Mouse (Mus musculus) erythroblast, embryonic 14.5 days (primary cell): ENCODE data around the gene Kat6b. TPM values are rescaled to one million over a fixed set of nuclear protein-coding genes. Genes with fewer than 3 reads are reported as not detected.

Experiments used
- H3K27me3 ChIP-seq: 2 replicates; pipeline ENCODE4 v1.6.1; 2012; ENCODE audit warnings: inconsistent platforms; ENCODE audit not compliant: control insufficient read depth
- H3K36me3 ChIP-seq: 2 replicates; pipeline ENCODE4 v1.6.1; 2012; ENCODE audit warnings: mild to moderate bottlenecking, inconsistent platforms; ENCODE audit not compliant: control insufficient read depth
- H3K4me1 ChIP-seq: 2 replicates; pipeline ENCODE4 v1.6.1; 2012; ENCODE audit warnings: inconsistent platforms; ENCODE audit not compliant: control insufficient read depth
- H3K4me3 ChIP-seq: replicated peaks from 2 replicates; pipeline ENCODE3; 2012; ENCODE audit warnings: moderate library complexity, mild to moderate bottlenecking, inconsistent platforms
- H3K9me3 ChIP-seq: 2 replicates; pipeline ENCODE4 v1.6.1; 2012; ENCODE audit warnings: low read length, inconsistent platforms, mixed read lengths; ENCODE audit not compliant: control insufficient read depth
- GATA1 ChIP-seq: IDR thresholded peaks from 2 replicates; pipeline ENCODE4 v1.6.1; 2012; ENCODE audit warnings: low read length, inconsistent platforms, mixed read lengths
- TAL1 ChIP-seq: IDR thresholded peaks from 3 replicates; pipeline ENCODE4 v1.6.1; 2012; ENCODE audit warnings: low read length, inconsistent platforms, mixed read lengths
- polyA plus RNA-seq: library from polyadenylated mRNA; stranded (reverse); fragments of >175 nt; gene quantifications from 2 replicates; pipeline ENCODE4 v1.2.3, GENCODE M21; 2012

Kat6b gene
- polyA plus RNA-seq, 1 experiment: 0.10 TPM

DNA sequence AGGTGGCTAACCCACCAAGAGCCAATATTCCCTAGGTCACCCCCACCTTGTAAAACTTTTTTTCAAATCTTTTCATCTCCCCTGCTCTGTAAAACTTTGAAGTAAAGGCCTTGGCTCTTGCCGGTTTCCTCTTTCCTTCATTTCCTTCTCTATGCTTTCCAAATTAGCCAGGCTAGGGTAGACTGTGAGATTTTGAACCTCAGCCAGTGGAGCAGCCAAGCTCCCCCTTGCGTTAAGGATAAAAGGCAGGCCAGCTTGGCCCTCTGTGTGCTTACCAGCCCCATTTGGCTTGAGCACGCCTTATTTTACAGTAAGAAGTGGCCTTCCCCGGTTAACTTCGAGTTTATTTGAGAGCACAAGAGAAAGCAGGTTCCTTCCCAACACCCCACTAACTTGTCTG is 193.2 kb downstream of the Kat6b start:
- Histone ChIP-seq H3K4me1 (no peaks in the 10 kb centered on the region; the same call in 1 of the 2 replicates), H3K9me3 (no peaks in the 10 kb centered on the region), H3K36me3 (peaks cover 12% of the 10 kb centered on the region), H3K27me3 (no peaks in the 10 kb centered on the region), H3K4me3 (no peak overlapping the region)
- no peak for TF ChIP-seq TAL1
- no peak for TF ChIP-seq GATA1

DNA sequence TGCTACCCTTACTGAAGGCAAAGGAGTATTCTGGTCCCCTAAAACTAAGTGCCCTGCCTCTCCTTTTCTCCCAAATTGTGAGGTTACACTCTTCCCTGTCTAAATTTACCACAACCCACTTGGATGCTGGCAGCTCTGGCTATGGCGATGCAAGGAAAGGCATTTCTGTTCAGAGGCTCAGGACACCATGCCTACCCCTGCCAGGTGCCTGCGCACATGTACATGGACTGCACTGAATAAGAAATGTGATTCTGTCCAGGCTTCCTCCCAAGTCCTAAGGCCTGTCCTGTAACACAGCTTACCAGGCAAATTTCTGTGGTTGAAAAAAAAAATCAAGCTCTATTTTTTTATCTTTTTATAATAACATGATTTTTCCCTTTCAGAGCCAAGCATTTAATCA is 195.0 kb downstream of the Kat6b start:
- Histone ChIP-seq H3K27me3 (no peaks in the 10 kb centered on the region), H3K4me1 (no peaks in the 10 kb centered on the region; the same call in 1 of the 2 replicates), H3K9me3 (no peaks in the 10 kb centered on the region), H3K4me3 (no peak overlapping the region), H3K36me3 (no peaks in the 10 kb centered on the region)
- TF ChIP-seq GATA1: no peak
- no peak for TF ChIP-seq TAL1

DNA sequence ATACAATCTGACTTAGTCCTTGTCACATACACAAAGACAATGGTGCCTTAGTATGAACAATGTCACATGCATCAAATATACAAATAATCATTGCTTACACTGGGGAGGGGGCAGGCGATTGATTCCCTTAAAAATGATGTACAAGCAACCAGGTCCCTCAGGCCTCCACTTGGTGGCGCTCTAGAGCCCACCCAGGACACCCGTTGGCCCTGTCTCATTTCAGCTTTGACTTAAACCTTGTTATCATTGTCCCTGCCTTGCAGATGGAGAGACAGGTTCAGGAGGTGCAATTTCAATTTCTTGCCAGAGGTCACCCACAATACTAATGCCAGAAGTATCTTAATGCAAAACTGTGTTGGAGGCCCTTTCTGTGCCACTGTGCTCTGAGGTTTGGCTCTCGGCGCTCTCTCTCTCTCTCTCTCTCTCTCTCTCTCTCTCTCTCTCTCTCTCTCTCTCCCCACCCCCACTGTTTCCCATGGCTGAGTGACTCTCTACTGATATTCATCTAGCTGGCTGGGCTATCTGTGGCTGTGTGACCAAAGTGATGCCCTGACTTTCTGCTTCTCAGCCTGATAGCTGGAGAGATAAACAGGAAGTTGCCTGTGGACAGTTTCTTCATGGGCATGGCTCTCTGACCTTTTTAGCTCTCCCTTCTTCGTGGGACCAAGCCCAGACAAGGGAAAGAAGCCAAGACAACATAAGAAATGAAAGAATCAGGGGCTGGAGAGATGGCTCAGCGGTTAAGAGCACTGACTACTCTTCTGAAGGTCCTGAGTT is 197.5 kb downstream of the Kat6b start:
- H3K27me3 ChIP-seq: no peaks in the 10 kb centered on the region
- H3K9me3 ChIP-seq: no peaks in the 10 kb centered on the region
- no peak overlapping the region for H3K4me3 ChIP-seq
- H3K4me1 ChIP-seq: peaks cover 10% of the 10 kb centered on the region
- H3K36me3 ChIP-seq: no peaks in the 10 kb centered on the region
- TF ChIP-seq GATA1 (no peak), TAL1 (no peak)

DNA sequence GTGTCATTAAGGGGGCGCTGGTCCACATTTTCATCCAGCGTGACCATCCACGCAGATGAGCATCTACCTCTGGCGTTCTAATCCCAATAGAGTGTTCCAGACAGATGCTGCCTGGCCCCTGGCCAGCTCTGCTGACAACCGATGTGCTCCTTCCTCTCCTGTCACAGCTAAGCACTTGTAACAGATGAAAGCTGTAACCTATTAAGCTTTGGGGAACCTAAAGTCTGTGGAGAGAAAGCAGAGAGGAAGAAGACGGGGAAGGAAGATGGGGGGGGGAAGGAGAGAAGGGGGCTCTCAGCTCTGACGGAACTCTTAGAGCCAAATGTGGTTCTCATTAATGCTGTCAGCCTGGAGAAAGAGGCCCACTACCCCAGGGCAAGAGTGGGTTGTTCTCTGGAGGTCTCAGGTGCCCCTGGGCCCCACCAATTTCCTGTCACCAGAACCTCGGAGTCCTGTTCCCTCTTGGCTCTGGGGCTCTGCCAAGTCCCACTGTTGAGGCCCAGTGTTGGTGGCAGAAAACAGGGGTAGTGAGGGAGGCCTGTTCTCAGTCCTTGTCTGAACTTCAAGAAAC is 198.5 kb downstream of the Kat6b start:
- Histone ChIP-seq H3K9me3 (no peaks in the 10 kb centered on the region), H3K36me3 (no peaks in the 10 kb centered on the region), H3K4me3 (no peak overlapping the region), H3K27me3 (peaks cover 3% of the 10 kb centered on the region), H3K4me1 (peaks cover 12% of the 10 kb centered on the region)
- TF ChIP-seq TAL1 (no peak), GATA1 (no peak)

DNA sequence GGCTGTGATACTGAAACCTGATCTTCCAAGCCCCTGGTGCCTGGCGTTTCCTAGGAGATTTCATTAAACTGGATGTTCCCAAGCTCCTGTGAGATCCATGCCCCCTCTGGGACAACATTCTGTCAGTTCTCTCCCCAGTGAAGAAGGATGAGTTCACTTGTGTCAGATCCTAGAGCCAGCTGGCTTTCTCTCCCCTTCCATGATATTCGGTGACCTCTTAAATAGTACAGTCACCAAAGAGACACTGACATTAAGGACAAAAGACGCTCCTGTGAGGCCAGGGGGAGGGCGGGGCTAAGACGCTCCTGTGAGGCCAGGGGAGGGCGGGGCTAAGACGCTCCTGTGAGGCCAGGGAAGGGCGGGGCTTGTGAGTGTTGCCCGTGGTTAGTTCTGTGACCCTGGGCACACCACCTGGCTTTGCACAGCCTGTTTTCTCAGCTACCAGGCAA is 201.5 kb downstream of the Kat6b start:
- H3K27me3 ChIP-seq: peaks cover 28% of the 10 kb centered on the region
- H3K4me1 ChIP-seq: peaks cover 17% of the 10 kb centered on the region
- TF ChIP-seq GATA1 (no peak), TAL1 (no peak)
- no peaks in the 10 kb centered on the region for H3K36me3 ChIP-seq
- peak overlapping the region; percentile 41 for H3K4me3 ChIP-seq
- no peaks in the 10 kb centered on the region for H3K9me3 ChIP-seq

DNA sequence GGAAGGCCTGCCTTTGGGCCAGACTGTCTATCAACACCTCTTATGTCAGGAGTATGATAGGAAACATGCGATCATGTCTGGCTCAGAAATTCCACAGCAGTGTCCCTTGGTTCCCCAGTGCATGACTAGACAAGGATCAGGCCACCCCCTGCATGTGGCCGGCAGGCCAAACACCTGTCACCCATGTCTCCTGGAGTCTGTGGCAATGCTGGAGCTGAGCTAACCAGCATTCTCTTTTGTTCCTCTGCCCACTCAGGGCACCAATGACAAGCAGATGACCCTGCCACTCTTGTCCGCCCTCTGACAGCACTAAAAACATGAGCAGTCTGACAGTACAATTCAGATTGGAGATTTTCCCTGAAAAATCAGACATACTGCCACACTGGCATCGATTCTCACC is 202.6 kb downstream of the Kat6b start:
- no peaks in the 10 kb centered on the region for H3K36me3 ChIP-seq
- H3K27me3 ChIP-seq: peaks cover 34% of the 10 kb centered on the region
- no peak for TF ChIP-seq GATA1
- no peak for TF ChIP-seq TAL1
- H3K4me3 ChIP-seq: no peak overlapping the region
- H3K4me1 ChIP-seq: peaks cover 17% of the 10 kb centered on the region
- no peaks in the 10 kb centered on the region for H3K9me3 ChIP-seq

DNA sequence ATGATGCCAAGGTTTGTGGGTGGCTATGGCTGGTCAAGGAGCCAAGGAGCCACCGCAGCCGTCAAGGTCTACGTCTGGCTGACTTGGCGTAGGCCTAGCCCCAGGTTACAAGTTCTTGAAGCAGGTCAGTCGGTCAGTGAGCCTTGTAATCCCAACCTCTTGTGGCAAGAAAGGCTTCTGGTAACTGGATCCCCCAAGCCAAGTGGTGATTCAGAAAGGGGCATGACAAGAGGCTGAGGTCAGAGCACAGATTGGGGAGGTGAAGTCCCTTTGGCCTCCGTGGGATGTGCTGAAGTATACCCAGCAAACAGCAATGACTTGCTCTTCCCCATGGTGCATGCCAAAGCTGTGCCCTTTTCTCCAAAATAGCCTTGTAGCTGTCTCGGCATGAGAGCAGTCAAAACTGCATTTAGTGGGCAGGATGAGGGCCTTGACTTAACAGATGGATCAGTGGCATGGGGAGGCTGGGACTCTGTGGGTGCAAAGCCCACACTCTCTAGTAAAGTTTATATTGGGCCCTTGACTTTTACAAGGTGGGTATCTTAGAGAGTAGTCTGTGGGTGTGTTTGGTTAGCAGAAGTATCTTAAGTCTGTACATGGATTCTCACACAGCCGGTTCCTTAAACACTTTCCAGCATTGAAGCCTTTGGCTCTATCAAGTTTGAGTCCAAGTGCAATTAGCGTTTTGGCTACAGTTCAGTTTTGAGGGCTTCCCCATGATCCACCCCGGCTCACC is 204.3 kb downstream of the Kat6b start:
- TF ChIP-seq GATA1 (no peak), TAL1 (no peak)
- Histone ChIP-seq H3K36me3 (no peaks in the 10 kb centered on the region), H3K9me3 (no peaks in the 10 kb centered on the region), H3K27me3 (peaks cover 34% of the 10 kb centered on the region), H3K4me3 (no peak overlapping the region), H3K4me1 (peaks cover 17% of the 10 kb centered on the region)

DNA sequence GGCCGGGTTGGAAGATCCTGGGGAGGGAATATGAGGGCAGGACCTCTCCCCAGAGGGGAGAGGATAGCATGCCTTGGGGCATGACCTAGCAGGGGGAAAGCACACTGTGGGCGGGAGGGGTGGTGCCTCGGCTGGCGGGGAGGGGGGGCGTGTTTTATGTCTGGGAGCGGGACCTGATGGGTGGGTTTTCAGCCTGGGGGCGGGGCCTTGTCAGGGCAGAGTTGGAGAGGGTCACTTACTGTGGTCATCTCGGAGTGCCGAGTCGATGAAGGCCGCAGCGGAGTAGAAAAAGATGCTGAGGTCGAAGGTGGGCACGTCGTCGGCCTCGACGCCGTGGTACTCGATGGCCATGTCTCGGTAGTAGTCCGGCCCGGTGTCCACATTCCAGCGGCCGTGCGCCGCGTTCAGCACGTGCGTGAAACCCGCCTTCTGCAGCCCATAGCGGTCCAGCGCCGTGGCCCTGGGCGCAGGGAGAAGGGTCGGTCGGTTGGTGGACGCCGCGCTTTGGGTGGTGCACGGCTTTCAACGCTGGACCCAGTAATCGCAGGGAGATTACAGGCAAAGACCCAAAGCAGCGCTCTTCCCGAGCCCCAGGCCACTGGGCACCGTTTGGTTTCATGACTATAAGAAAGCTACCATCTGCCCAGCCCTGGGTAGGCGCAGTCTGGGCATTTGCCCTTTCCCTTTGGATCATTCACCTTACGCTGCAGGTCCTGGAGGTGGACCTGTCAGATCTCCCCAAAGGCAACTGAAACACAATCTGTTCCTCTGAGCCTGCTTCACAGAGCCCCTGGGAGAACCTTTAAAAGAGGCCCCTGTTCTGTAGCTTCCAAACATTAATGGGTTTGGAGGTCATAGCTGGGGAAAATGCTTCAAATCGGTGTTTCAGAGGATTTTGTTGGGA is 205.4 kb downstream of the Kat6b start:
- peak overlapping the region; percentile 20 for H3K4me3 ChIP-seq
- H3K4me1 ChIP-seq: peaks cover 17% of the 10 kb centered on the region
- no peaks in the 10 kb centered on the region for H3K9me3 ChIP-seq
- H3K36me3 ChIP-seq: no peaks in the 10 kb centered on the region
- peaks cover 34% of the 10 kb centered on the region for H3K27me3 ChIP-seq
- TF ChIP-seq TAL1: no peak
- TF ChIP-seq GATA1: no peak

DNA sequence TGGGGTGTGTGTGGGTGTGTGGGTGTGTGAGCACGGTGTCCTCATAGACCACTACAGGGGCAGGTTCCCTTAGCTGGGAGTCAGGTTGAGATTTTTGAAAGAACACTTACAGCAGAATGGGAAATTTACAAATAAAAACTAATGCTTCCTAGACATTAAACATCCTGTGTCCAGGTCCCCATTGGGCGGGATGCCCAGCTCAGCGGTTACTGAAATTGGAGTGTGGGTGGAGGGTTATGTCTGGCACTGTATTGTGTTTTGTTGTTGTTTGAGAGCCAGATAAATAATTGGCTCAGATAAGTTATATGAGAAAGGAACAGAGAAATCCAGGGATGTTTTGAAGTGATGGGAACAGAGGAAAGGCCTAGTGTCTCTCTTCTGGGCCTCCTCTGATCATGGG is 209.8 kb downstream of the Kat6b start:
- TF ChIP-seq GATA1 (no peak), TAL1 (no peak)
- Histone ChIP-seq H3K9me3 (peaks cover 6% of the 10 kb centered on the region), H3K4me1 (peaks cover 9% of the 10 kb centered on the region), H3K27me3 (peaks cover 22% of the 10 kb centered on the region), H3K4me3 (no peak overlapping the region), H3K36me3 (no peaks in the 10 kb centered on the region)
